In the genomic region with DNA sequence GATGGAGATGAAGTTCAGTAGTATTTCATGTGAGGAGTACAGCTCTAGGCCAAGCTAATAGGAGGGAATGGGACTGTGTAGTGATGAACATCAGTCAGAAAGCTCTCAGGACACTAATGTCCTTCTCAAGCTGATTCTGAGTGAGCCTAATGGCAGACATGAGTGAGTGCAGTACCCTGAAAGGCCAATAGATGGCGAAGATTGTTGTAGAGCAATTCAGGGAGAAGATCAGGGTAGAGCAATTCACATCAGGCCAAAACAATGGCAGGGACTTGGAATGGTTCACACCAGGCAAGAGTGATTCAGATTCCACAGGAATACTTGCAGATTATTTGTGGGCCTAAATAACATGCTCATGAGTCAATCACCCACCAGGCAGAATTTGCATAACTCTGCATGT, we compare ENCODE assay signal across 9 mouse cellular contexts.
DNase-seq lines count a peak whose midpoint lies in the region; ATAC-seq and TF ChIP-seq lines count a peak whose summit lies in the region.
"Had no signal": no experiment of that assay in that cellular context is flagged by ENCODE, and none has a peak within 500 bp of the region (broad histone marks: within the 10 kb centered on the region; RNA-seq: fewer than 3 reads in every experiment).

No protein-coding gene starts in this region.

- H3K36me3 ChIP-seq in kidney, embryonic 14.5 days (ENCODE audit: control insufficient read depth, insufficient read depth, low read length), result no peaks in the 10 kb centered on the region
- no peaks in the 10 kb centered on the region for H3K36me3 ChIP-seq in MEL (ENCODE audit: control insufficient read depth in 1 of 2, insufficient read depth in 2 of 2, low read length in 2 of 2)
- no peaks in the 10 kb centered on the region for H3K36me3 ChIP-seq in lung, postnatal 0 days (ENCODE audit: insufficient read depth, low read length)
- H3K36me3 ChIP-seq: embryonic facial prominence, embryonic 15.5 days had no signal

- TF ChIP-seq EP300 in MEL (IDR thresholded peaks at IDR 0.05; ENCODE audit: low read depth in 1 of 2, low read length in 2 of 2), result no peak
- TF ChIP-seq EP300 in lung, postnatal 0 days (IDR thresholded peaks at IDR 0.05), result no peak

- no peak overlapping the region for H3K4me2 ChIP-seq in kidney, embryonic 14.5 days (replicated peaks; ENCODE audit: low read depth, low read length)
- no peak overlapping the region for H3K4me2 ChIP-seq in lung, postnatal 0 days (replicated peaks; ENCODE audit: low read depth, low read length)
- H3K4me2 ChIP-seq: embryonic facial prominence, embryonic 15.5 days had no signal

- no peak overlapping the region for H3K27ac ChIP-seq in kidney, embryonic 14.5 days (ENCODE audit: low read depth, low read length)
- H3K27ac ChIP-seq in MEL (ENCODE audit: control insufficient read depth, low read depth, low read length), result no peak overlapping the region
- H3K27ac ChIP-seq in lung, postnatal 0 days (ENCODE audit: low read length), result no peak overlapping the region
- H3K27ac ChIP-seq: embryonic facial prominence, embryonic 15.5 days had no signal

- TF ChIP-seq POLR2A in MEL (IDR thresholded peaks at IDR 0.05; ENCODE audit: control insufficient read depth in 1 of 2, insufficient read depth in 1 of 2, low read depth in 1 of 2, low read length in 2 of 2, poor library complexity in 1 of 2), result no peak

- H3K79me2 ChIP-seq in MEL (ENCODE audit: control insufficient read depth, insufficient read depth, low read length, poor library complexity), result no peaks in the 10 kb centered on the region

- no peak for ATAC-seq in kidney, embryonic 14.5 days (ENCODE audit: low FRiP score, low TSS enrichment)
- ATAC-seq in lung, postnatal 0 days, result no peak

- DNase-seq in kidney, adult 9 months, result peak; percentile 32
- DNase-seq in MEL (ENCODE audit: low read depth, low spot score), result peak; percentile 69
- peak; percentile 52 for DNase-seq in embryo, embryonic 10.5 days (ENCODE audit: low spot score)
- peak; percentile 9 for DNase-seq in lung, postnatal 0 days (ENCODE audit: low spot score)
- no peak for DNase-seq in layer of hippocampus, postnatal 36 days
- no peak for DNase-seq in frontal cortex, postnatal 14 days (ENCODE audit: low spot score in 2 of 2)
- no peak for DNase-seq in layer of hippocampus, postnatal 14 days (ENCODE audit: low spot score in 2 of 2)

- no peaks in the 10 kb centered on the region for H3K9me3 ChIP-seq in kidney, embryonic 14.5 days (ENCODE audit: control insufficient read depth, low read length)
- H3K9me3 ChIP-seq in MEL (replicated peaks; ENCODE audit: insufficient read depth, low read length), result no peaks in the 10 kb centered on the region
- no peaks in the 10 kb centered on the region for H3K9me3 ChIP-seq in lung, postnatal 0 days (ENCODE audit: low read length)
- H3K9me3 ChIP-seq: embryonic facial prominence, embryonic 15.5 days had no signal

- H3K4me3 ChIP-seq in kidney, embryonic 14.5 days (ENCODE audit: low read length), result no peak overlapping the region
- H3K4me3 ChIP-seq in MEL (ENCODE audit: control insufficient read depth in 1 of 2, insufficient read depth in 1 of 2, low read depth in 2 of 2, low read length in 2 of 2), result no peak overlapping the region
- no peak overlapping the region for H3K4me3 ChIP-seq in lung, postnatal 0 days (ENCODE audit: low read depth, low read length)
- H3K4me3 ChIP-seq: embryonic facial prominence, embryonic 15.5 days had no signal

- peak; percentile 56 for TF ChIP-seq RAD21 in MEL (IDR thresholded peaks at IDR 0.05; ENCODE audit: low read depth, low read length)

- no peaks in the 10 kb centered on the region for H3K27me3 ChIP-seq in kidney, embryonic 14.5 days (ENCODE audit: control insufficient read depth, insufficient read depth, low read length)
- H3K27me3 ChIP-seq in MEL (ENCODE audit: control insufficient read depth in 1 of 2, insufficient read depth in 2 of 2, low read length in 2 of 2), result no peaks in the 10 kb centered on the region; a peak in 1 of 4 replicates
- H3K27me3 ChIP-seq in lung, postnatal 0 days (replicated peaks; ENCODE audit: insufficient read depth, low read length), result no peaks in the 10 kb centered on the region
- H3K27me3 ChIP-seq: embryonic facial prominence, embryonic 15.5 days had no signal

- no peak overlapping the region for H3K9ac ChIP-seq in kidney, embryonic 14.5 days (ENCODE audit: low read depth, low read length)
- H3K9ac ChIP-seq in MEL (ENCODE audit: control insufficient read depth, low read depth, low read length, poor library complexity, severe bottlenecking), result no peak overlapping the region
- no peak overlapping the region for H3K9ac ChIP-seq in lung, postnatal 0 days (replicated peaks; ENCODE audit: low read depth)
- H3K9ac ChIP-seq: embryonic facial prominence, embryonic 15.5 days had no signal

- TF ChIP-seq CTCF in MEL (IDR thresholded peaks at IDR 0.05 in 2 of 3, conservative IDR thresholded peaks at IDR 0.05 in 1 of 3; ENCODE audit: control insufficient read depth in 1 of 3, insufficient read depth in 1 of 3, low read depth in 2 of 3, low read length in 3 of 3, poor library complexity in 1 of 3, severe bottlenecking in 1 of 3), result peak; percentile 11 to 82 (median 71); a peak in 5 of 6 replicates
- TF ChIP-seq CTCF in lung, postnatal 0 days (IDR thresholded peaks at IDR 0.05), result peak; percentile 64

- no peaks in the 10 kb centered on the region for H3K4me1 ChIP-seq in kidney, embryonic 14.5 days (ENCODE audit: control insufficient read depth, insufficient read depth, low read length)
- H3K4me1 ChIP-seq in MEL (ENCODE audit: control insufficient read depth in 1 of 2, insufficient read depth in 2 of 2, low read length in 2 of 2), result no peaks in the 10 kb centered on the region
- H3K4me1 ChIP-seq in lung, postnatal 0 days (ENCODE audit: insufficient read depth, low read depth, low read length), result no peaks in the 10 kb centered on the region
- H3K4me1 ChIP-seq: embryonic facial prominence, embryonic 15.5 days had no signal

- 81% methylated on average over 1 of the region's 1 CpGs for WGBS in kidney, embryonic 14.5 days
- 50% methylated on average over 1 of the region's 1 CpGs for WGBS in lung, postnatal 0 days

TF ChIP-seq in MEL, 35 proteins besides CTCF, POLR2A, EP300 and RAD21:
- TF ChIP-seq GATA1 (IDR thresholded peaks at IDR 0.05; ENCODE audit: low read depth, low read length) (no peak), E2F4 (IDR thresholded peaks at IDR 0.05; ENCODE audit: borderline replicate concordance, low read depth, low read length) (no peak), KAT2A (conservative IDR thresholded peaks at IDR 0.05; ENCODE audit: low read depth, low read length) (no peak), ETS1 (IDR thresholded peaks at IDR 0.05; ENCODE audit: low read depth, low read length) (no peak), SMC3 (IDR thresholded peaks at IDR 0.05; ENCODE audit: low read depth, low read length) (peak; percentile 82), SIN3A (IDR thresholded peaks at IDR 0.05; ENCODE audit: low read length) (no peak), JUND (IDR thresholded peaks at IDR 0.05; ENCODE audit: low read depth, low read length) (no peak), UBTF (IDR thresholded peaks at IDR 0.05; ENCODE audit: borderline replicate concordance, insufficient read depth, low read depth, low read length) (no peak), CHD1 (IDR thresholded peaks at IDR 0.05; ENCODE audit: low read depth, low read length) (no peak), RCOR1 (IDR thresholded peaks at IDR 0.05; ENCODE audit: low read depth, low read length) (no peak), ZNF384 (IDR thresholded peaks at IDR 0.05; ENCODE audit: low read depth, low read length) (no peak), TBP (IDR thresholded peaks at IDR 0.05; ENCODE audit: low read depth, low read length) (no peak), ZC3H11A (IDR thresholded peaks at IDR 0.05; ENCODE audit: low read depth, low read length) (peak; percentile 48), USF1 (IDR thresholded peaks at IDR 0.05; ENCODE audit: low read depth, low read length) (no peak), CHD2 (IDR thresholded peaks at IDR 0.05; ENCODE audit: low read length) (no peak), NELFE (IDR thresholded peaks at IDR 0.05; ENCODE audit: low read depth, low read length) (no peak), MEF2A (IDR thresholded peaks at IDR 0.05; ENCODE audit: extremely low read depth, insufficient replicate concordance, low read depth, low read length, poor library complexity, severe bottlenecking) (no peak), BHLHE40 (IDR thresholded peaks at IDR 0.05; ENCODE audit: borderline replicate concordance, low read depth, low read length) (no peak)

Comparison
In these comparisons a context has a peak if more than half of its experiments do, and no peak if none do; other contexts are left out.
1. DNase-seq: peak in kidney, adult 9 months (single experiment), MEL (single experiment), embryo, embryonic 10.5 days (single experiment) and lung, postnatal 0 days (single experiment); none in layer of hippocampus, postnatal 36 days (0 of 2), frontal cortex, postnatal 14 days (0 of 2) and layer of hippocampus, postnatal 14 days (0 of 2).